8 mouse cellular contexts compared by ENCODE assay signal in the genomic region with DNA sequence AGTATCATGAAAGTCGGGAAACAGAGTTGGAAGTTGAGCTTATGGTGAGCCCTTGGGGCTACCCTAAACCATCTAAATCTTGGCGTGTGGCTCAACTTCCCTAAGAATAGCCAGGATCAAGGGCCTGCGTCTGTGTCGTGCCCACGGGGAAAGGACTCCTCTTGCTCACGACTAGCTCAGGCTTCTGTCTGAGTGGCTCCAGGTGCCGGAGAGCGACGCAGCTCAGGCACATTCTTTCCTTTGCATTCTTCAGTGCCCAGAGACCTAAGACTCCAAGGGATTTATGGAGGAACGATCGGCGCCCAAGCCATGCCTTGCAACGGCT. TPM values are rescaled to one million over a fixed set of nuclear protein-coding genes. Genes with fewer than 3 reads are reported as not detected.
A peak's percentile ranks its signal among the peaks of the same experiment; 100 is the strongest.
DNase-seq lines count a peak whose midpoint lies in the region; ATAC-seq and TF ChIP-seq lines count a peak whose summit lies in the region.

No protein-coding gene starts in this region.

- peak overlapping the region; percentile 70 for H3K4me2 ChIP-seq in embryonic facial prominence, embryonic 14.5 days (ENCODE audit: low read depth, low read length)
- H3K4me2 ChIP-seq in limb, embryonic 13.5 days (replicated peaks): peak overlapping the region; percentile 74

- intact Hi-C loops in left cerebral cortex, postnatal 25 days (cut with DNase I): loop anchor here (1.0 to 5.0 kb wide), 5 partner anchors 62 to 330 kb away; no protein-coding TSS in a partner anchor

- no peaks in the 10 kb centered on the region for H3K36me3 ChIP-seq in embryonic facial prominence, embryonic 14.5 days (ENCODE audit: control insufficient read depth, insufficient read depth, low read length)
- H3K36me3 ChIP-seq in limb, embryonic 13.5 days: no peaks in the 10 kb centered on the region; the same call in 1 of the 2 replicates

- under 1% methylated on average over 13 of the region's 13 CpGs for WGBS in lung, adult 2 months
- WGBS in embryonic facial prominence, embryonic 14.5 days: 1% methylated on average over 13 of the region's 13 CpGs
- under 1% methylated on average over 13 of the region's 13 CpGs for WGBS in limb, embryonic 13.5 days
- WGBS in olfactory bulb, adult 2 months: 0% methylated on average over 13 of the region's 13 CpGs

- TF ChIP-seq POLR2A in lung, adult 2 months (IDR thresholded peaks at IDR 0.05; ENCODE audit: borderline replicate concordance, extremely low read depth, low read depth, low read length): no peak
- no peak; the same call in 1 of the 2 replicates for TF ChIP-seq POLR2A in olfactory bulb, adult 2 months (IDR thresholded peaks at IDR 0.05; ENCODE audit: insufficient read depth, low read depth, low read length)

- no peaks in the 10 kb centered on the region for H3K27me3 ChIP-seq in embryonic facial prominence, embryonic 14.5 days (replicated peaks; ENCODE audit: control insufficient read depth, insufficient read depth, low read length)
- no peaks in the 10 kb centered on the region for H3K27me3 ChIP-seq in limb, embryonic 13.5 days

- peak overlapping the region; percentile 72 for H3K9ac ChIP-seq in embryonic facial prominence, embryonic 14.5 days (ENCODE audit: low read depth, low read length)
- peak overlapping the region; percentile 77 for H3K9ac ChIP-seq in limb, embryonic 13.5 days

- ATAC-seq in embryonic facial prominence, embryonic 14.5 days (ENCODE audit: low read depth): peak; percentile 48
- peak; percentile 55 for ATAC-seq in limb, embryonic 13.5 days (ENCODE audit: low FRiP score, low read depth)

- no peak for TF ChIP-seq CTCF in lung, adult 2 months (IDR thresholded peaks at IDR 0.05; ENCODE audit: insufficient read depth, low read length)
- no peak for TF ChIP-seq CTCF in olfactory bulb, adult 2 months (IDR thresholded peaks at IDR 0.05; ENCODE audit: insufficient read depth, low read depth, low read length)

- no peaks in the 10 kb centered on the region for H3K9me3 ChIP-seq in embryonic facial prominence, embryonic 14.5 days (ENCODE audit: control insufficient read depth, low read length)
- H3K9me3 ChIP-seq in limb, embryonic 13.5 days: no peaks in the 10 kb centered on the region

- H3K4me3 ChIP-seq in lung, adult 2 months (replicated peaks; ENCODE audit: extremely low read depth, low read depth, low read length): peak overlapping the region; percentile 73
- H3K4me3 ChIP-seq in embryonic facial prominence, embryonic 14.5 days (ENCODE audit: low read depth, low read length): peak overlapping the region; percentile 98
- peak overlapping the region; percentile 95 for H3K4me3 ChIP-seq in limb, embryonic 13.5 days
- H3K4me3 ChIP-seq in olfactory bulb, adult 2 months (ENCODE audit: insufficient read depth, low read depth, low read length): peak overlapping the region; percentile 53

- H3K27ac ChIP-seq in embryonic facial prominence, embryonic 14.5 days (replicated peaks; ENCODE audit: low read depth, low read length): peak overlapping the region; percentile 100
- peak overlapping the region; percentile 98 for H3K27ac ChIP-seq in limb, embryonic 13.5 days
- H3K27ac ChIP-seq in olfactory bulb, adult 2 months (ENCODE audit: insufficient read depth, low read depth, low read length): peak overlapping the region; percentile 74

- no peaks in the 10 kb centered on the region; the same call in 1 of the 2 replicates for H3K4me1 ChIP-seq in lung, adult 2 months (ENCODE audit: control insufficient read depth, insufficient read depth, low read length)
- peaks cover 9% of the 10 kb centered on the region for H3K4me1 ChIP-seq in embryonic facial prominence, embryonic 14.5 days (ENCODE audit: control insufficient read depth, insufficient read depth, low read length)
- H3K4me1 ChIP-seq in limb, embryonic 13.5 days: peaks cover 28% of the 10 kb centered on the region
- no peaks in the 10 kb centered on the region for H3K4me1 ChIP-seq in olfactory bulb, adult 2 months (ENCODE audit: control insufficient read depth, insufficient read depth, low read length)

- no peak for DNase-seq in lung, adult 2 months
- no peak for DNase-seq in lung, postnatal 10 days
- no peak for DNase-seq in embryonic facial prominence, embryonic 14.5 days (ENCODE audit: low spot score)
- no peak for DNase-seq in adrenal gland, postnatal 14 days
- DNase-seq in left cerebral cortex, postnatal 25 days (ENCODE audit: low spot score in 2 of 2): no peak
- no peak for DNase-seq in MN1 (ENCODE audit: low spot score)

RNA-seq across cellular contexts. Expression of gene Arhgap5, which starts 0.7 kb away (rescaled TPM):
- 3.6 and 5.6 TPM in 2 replicates for polyA plus RNA-seq in lung, adult 2 months (2012; rRNA removed)
- polyA plus RNA-seq in embryonic facial prominence, embryonic 14.5 days (2014; fragmentation: Nextera tagmentation; extraction: Ambion mirVana): 54.6 and 57.0 TPM in 2 replicates
- 49.4 and 54.8 TPM in 2 replicates for polyA plus RNA-seq in limb, embryonic 13.5 days (2015; fragmentation: Nextera tagmentation; extraction: Ambion mirVana)
- polyA plus RNA-seq in olfactory bulb, adult 2 months (2012; ENCODE audit: insufficient read depth, insufficient read length, low replicate concordance, missing spikeins): 125 TPM in 1 of 2 replicates, not detected in the other
- 74.5 and 80.1 TPM in 2 replicates for total RNA-seq in adrenal gland, postnatal 14 days (2021)
- total RNA-seq in left cerebral cortex, postnatal 25 days (2021): 100 to 1,000 TPM; 141 to 144 TPM
